Mouse (Mus musculus): ENCODE data around the gene Cox11. TPM values are rescaled to one million over a fixed set of nuclear protein-coding genes. Genes with fewer than 3 reads are reported as not detected.
A peak's percentile ranks its signal among the peaks of the same experiment; 100 is the strongest.

Gene Cox11
- 10 to 100 TPM; 25.5 to 27.5 TPM for total RNA-seq (2021)

GRCm38 (mm10) chr11:90637440-90638311 is at the start of gene Cox11, which contains the start of gene Stxbp4:
Gene Cox11 (plus strand): TSS chr11:90638173.
Gene Stxbp4 (minus strand): TSS chr11:90638084.
- DNase-seq = peak; percentile 92 to 93

- peak in 1 of 2 experiments; percentile 37 for DNase-seq
Measured at GRCm38 (mm10) chr11:90590996-90591395, 47.0 kb upstream of the Cox11 start.

- DNase-seq = no peak
Measured at GRCm38 (mm10) chr11:90595826-90596225, 42.1 kb upstream of the Cox11 start.

- DNase-seq = no peak
Measured at GRCm38 (mm10) chr11:90603066-90603465, 34.9 kb upstream of the Cox11 start.

- no peak for DNase-seq
Measured at GRCm38 (mm10) chr11:90612118-90612517, 25.9 kb upstream of the Cox11 start.

- no peak for DNase-seq
Measured at GRCm38 (mm10) chr11:90614743-90615142, 23.2 kb upstream of the Cox11 start.

GRCm38 (mm10) chr11:90616431-90616830 is 21.5 kb upstream of the Cox11 start:
- no peak for DNase-seq

- no peak for DNase-seq
Measured at GRCm38 (mm10) chr11:90622044-90622443, 15.9 kb upstream of the Cox11 start.

- DNase-seq = no peak
Measured at GRCm38 (mm10) chr11:90622500-90622899, 15.5 kb upstream of the Cox11 start.

GRCm38 (mm10) chr11:90623477-90623876 is 14.5 kb upstream of the Cox11 start:
- no peak for DNase-seq

- no peak for DNase-seq
Measured at GRCm38 (mm10) chr11:90625174-90625573, 12.8 kb upstream of the Cox11 start.

- no peak for DNase-seq
Measured at GRCm38 (mm10) chr11:90627751-90628150, 10.2 kb upstream of the Cox11 start.

GRCm38 (mm10) chr11:90632480-90632879 is 5.5 kb upstream of the Cox11 start:
- no peak for DNase-seq

- no peak for DNase-seq
Measured at GRCm38 (mm10) chr11:90634661-90635060, 3.3 kb upstream of the Cox11 start.

GRCm38 (mm10) chr11:90638312-90638830 is 398 bp downstream of the Cox11 start:
- DNase-seq = peak in 1 of 2 experiments; percentile 39

- DNase-seq = no peak
Measured at GRCm38 (mm10) chr11:90649777-90650176, 11.8 kb downstream of the Cox11 start.

- DNase-seq = no peak
Measured at GRCm38 (mm10) chr11:90650231-90650885, 12.4 kb downstream of the Cox11 start.

- no peak for DNase-seq
Measured at GRCm38 (mm10) chr11:90652603-90653002, 14.6 kb downstream of the Cox11 start.

GRCm38 (mm10) chr11:90657527-90657926 is 19.6 kb downstream of the Cox11 start:
- no peak for DNase-seq

GRCm38 (mm10) chr11:90660662-90661061 is 22.7 kb downstream of the Cox11 start:
- DNase-seq = no peak

- DNase-seq = no peak
Measured at GRCm38 (mm10) chr11:90663052-90663451, 25.1 kb downstream of the Cox11 start.

- no peak for DNase-seq
Measured at GRCm38 (mm10) chr11:90663618-90664297, 25.8 kb downstream of the Cox11 start.
